Mouse (Mus musculus): Measurements from ENCODE around the gene Tenm4.
A peak's percentile ranks its signal among the peaks of the same experiment; 100 is the strongest.

The Tenm4 gene

GRCm38 (mm10) chr7:96242328-96243185, 71.5 kb downstream of the Tenm4 start:
- DNase-seq (ENCODE audit: low spot score in 2 of 2) = no peak

- no peak for DNase-seq (ENCODE audit: low spot score in 2 of 2)
Observed at GRCm38 (mm10) chr7:96244796-96245195, 73.8 kb downstream of the Tenm4 start.

DNA sequence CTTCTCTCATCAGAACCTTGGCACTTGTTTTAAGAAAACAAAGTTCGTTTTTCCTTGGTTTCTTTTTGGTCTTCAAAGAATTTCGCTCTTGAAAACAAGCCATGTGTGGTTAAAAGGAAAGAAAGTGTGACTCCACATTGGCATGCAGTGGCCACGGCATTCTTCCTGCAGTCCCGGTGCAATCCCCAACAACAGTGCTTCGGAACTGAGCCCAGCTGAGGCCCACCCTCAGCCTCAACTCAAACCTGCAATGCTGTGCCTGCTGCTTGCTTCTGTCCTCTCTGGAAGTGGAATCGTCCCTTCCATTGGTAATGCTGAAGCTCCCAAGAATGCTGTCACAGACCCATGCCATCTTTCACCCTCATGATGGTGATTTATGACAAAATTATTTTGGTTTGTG, 88.6 kb downstream of the Tenm4 start:
- no peak for DNase-seq (ENCODE audit: low spot score in 2 of 2)

DNA sequence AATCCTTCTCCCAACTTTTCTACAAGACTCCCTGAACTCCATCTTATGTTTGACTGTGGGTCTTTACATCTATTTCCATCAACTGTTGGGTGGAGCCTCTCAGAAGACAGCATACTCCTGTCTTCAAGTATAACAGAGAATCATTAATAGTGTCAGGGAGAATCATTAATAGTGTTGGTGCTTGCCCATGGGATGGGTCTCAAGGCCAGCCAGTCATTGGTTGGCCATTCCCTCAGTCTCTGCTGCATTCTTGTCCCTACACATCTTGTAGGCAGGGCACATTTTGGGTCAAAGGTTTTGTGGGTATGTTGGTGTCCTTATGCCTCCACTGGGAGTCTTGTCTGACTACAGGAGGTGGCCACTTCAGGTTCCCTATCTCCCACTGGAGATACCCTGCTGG, 91.1 kb downstream of the Tenm4 start:
- DNase-seq (ENCODE audit: low spot score in 2 of 2) = no peak

- no peak for DNase-seq (ENCODE audit: low spot score in 2 of 2)
Observed at GRCm38 (mm10) chr7:96265941-96266340, 94.9 kb downstream of the Tenm4 start.

DNA sequence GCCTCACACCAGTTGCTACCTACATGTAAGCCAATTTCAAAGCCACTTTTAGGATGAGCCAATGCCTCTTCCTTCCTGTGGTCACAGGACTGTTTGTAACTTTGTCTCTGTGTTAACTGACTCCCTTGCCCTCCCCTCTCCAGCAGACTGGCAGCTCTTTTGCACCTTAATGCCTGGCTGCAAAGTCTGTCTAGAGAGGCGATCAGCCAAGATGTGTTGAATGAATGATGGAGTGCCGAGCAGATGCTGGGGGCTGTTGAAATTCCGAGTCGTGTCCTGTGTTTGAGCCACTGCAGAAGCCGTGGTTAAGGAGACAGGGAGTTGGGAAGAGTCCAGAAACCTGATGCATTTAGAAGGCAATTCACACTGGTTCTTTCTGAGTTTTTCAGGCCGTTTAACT, 96.2 kb downstream of the Tenm4 start:
- no peak for DNase-seq (ENCODE audit: low spot score in 2 of 2)

DNA sequence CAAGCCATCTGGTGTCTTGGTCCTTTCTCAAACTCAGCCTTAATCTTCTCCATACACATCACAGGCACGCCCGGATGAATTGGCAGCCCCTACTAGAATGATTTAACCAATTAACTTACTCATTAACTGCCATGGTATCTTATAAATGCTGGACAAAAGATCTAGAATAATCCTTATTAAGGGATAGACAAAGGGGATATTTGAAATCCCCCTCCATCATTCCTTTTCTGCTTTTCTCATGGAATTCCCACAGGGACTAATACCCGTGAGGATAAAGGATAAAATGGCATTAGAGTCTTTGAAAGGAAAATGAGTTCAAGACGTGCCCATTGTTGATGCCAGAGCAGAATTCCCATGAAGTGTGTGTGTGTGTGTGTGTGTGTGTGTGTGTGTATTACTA, 99.6 kb downstream of the Tenm4 start:
- DNase-seq (ENCODE audit: low spot score in 2 of 2) = no peak

GRCm38 (mm10) chr7:96272068-96272467, 101.0 kb downstream of the Tenm4 start:
- DNase-seq (ENCODE audit: low spot score in 2 of 2) = no peak

- no peak for DNase-seq (ENCODE audit: low spot score in 2 of 2)
Observed at GRCm38 (mm10) chr7:96274486-96274885, 103.4 kb downstream of the Tenm4 start.

DNA sequence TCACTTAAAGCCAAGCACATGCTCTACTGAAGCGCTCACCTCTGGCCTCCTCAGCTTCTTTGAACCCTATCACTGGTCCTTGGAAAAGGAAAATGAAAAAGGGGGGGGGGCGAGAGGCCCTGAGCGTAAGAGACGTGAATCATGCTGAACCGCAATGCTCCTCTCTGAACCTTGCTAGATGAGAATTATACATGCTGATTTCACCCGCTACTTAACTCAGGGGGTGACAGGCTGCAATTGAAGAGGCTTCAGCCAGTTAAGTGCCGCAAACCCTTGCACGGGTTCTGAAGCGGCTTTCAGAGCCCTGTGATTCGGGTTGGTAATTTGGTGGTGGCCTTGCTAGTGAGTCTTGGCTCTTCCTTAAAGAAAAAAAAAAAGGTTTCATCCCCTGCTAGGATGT, 106.5 kb downstream of the Tenm4 start:
- no peak for DNase-seq (ENCODE audit: low spot score in 2 of 2)

DNA sequence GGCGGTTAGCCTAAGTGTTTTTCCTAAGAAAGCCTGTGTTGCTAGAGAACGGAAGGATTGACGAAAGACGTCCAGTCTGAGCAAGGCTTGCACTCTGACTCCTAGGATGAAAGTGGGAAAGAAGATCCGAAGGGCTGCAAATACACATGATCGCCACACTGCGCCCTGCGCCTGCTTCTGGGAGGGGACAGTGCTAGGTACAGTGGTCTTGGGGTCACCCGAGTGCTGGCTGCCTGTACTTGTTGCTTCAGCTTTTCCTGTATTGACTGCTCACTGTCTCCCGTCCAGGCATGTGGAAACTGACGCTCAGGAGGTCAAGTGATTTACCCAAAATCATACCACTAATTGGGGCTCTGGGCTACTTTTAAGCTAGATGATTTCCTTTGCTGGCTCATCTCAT, 107.3 kb downstream of the Tenm4 start:
- DNase-seq (ENCODE audit: low spot score in 2 of 2) = no peak

DNA sequence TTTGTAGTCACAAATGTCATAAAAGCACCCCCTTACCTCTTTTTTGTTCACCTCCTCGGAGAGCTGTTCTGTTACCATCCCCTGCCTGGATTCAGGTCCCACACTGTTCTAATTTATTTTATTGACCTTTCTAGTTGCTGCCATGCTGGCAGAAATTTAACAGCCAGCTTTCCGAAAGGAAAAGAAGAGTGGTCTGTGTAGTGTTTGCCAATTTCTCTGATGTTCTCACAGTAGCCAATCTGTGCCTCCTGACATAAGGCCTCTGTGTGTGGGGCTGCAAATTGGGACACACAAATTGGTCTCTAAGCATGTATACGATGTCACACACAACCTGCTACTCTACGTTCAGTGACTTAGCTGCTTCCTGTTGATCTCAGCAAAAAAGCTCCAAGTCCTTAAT, 109.7 kb downstream of the Tenm4 start:
- peak in 1 of 2 experiments; percentile 12 for DNase-seq (ENCODE audit: low spot score in 2 of 2)

GRCm38 (mm10) chr7:96290576-96290975, 119.5 kb downstream of the Tenm4 start:
- peak; percentile 30 to 66 for DNase-seq (ENCODE audit: low spot score in 2 of 2)

DNA sequence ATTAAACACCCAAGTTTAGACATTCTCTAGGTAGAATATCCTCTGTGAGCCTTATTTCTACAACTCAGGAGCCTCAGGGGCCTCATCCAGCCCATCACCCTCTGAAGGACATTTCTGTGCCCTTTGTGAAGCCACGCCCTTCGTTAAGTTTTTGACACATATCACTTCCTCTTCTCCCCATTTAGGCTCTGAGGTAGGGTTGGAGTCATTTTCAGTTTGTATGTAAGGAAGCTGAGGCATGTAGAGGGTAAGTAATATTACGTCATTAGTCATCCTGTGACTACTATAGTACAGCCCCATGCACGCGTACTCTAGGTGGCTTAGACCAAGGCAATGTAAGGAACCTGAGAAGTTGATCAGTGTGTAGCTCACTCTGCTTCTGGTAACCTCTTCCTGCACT, 124.9 kb downstream of the Tenm4 start:
- no peak for DNase-seq (ENCODE audit: low spot score in 2 of 2)

GRCm38 (mm10) chr7:96300826-96301397, 129.9 kb downstream of the Tenm4 start:
- no peak for DNase-seq (ENCODE audit: low spot score in 2 of 2)

DNA sequence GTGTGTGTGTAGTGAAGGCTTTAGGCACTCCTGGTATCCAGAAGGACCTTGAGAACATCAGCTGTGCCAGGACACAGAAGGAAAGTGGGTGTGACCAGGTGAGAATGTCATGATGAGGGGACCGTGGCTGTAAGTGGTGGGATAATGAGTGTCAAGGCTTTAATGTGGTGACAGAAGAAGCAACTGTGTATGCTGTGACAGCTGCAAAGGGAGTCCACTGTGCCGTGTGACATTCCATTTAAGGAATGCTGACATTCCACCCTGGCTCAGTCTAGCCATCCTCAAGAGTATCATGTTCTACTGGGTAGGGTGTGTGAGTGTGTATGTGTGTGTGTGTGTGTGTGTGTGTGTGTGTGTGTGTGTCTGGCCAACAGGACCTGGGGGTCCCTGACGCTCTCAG, 130.8 kb downstream of the Tenm4 start:
- DNase-seq (ENCODE audit: low spot score in 2 of 2) = no peak

DNA sequence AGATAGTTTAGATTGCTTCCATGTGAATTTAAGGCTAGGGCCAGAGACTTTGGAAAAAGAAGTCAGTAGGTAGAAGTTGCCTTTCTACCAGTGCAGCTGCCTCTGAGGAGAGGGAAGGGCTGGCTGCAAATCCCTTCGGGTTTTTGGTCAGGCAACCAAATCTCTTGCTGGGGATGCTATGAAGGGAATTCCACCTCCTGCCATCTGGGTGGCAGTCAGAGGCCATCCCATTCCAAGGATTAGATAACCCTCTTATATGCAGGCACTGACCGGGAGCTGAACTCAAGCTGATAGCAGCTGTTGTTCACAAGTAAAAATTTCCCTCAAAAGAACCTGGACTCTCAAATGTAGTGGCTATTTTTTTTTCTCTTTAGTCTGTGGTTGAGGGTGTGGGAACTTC, 132.9 kb downstream of the Tenm4 start:
- DNase-seq (ENCODE audit: low spot score in 2 of 2) = no peak

DNA sequence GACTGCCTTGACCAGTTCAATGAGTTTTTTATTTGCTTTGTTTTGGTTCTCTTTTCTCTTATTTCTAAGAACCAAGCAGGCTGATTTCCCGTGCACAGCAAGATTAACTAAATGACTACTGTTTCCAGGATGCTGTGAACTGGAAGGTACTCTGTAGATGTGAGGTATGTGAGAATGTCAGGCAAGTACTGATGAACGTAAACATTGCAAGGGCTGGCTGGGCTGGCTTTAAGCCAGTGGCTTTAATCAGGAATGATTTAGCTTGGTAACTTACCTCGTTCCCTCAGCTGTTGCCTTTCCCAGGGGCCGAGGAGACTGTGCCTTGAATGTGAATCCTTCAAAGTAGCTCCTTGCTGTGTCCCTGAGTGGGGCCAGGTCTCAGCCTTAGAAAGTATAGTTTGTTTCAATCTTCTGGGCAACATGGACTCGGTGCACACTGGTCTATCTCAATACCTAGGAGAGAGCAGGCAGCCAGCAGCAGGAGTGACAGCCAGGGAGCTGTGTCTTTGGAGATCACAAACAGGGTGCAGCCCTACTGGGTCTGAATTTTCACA, 134.4 kb downstream of the Tenm4 start:
- no peak for DNase-seq (ENCODE audit: low spot score in 2 of 2)

DNA sequence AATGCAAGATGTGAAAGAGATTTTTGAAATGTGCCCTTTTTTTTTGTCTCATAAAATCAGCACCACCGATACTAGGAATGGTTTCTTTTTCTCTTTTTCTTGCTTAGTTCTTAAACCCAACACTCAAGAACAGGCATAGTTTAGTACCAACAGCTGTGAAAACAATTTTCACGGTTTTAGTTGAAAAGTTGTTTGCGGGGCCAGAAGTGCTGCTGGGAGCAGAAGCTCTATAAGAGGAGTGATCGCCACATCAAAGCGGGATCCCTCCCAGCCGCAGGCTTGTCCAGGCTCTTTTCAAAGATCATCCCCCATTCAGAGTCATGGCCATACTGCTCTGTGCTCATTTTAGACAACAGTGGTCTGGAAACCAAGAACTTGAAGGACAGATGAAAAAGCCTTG, 137.1 kb downstream of the Tenm4 start:
- no peak for DNase-seq (ENCODE audit: low spot score in 2 of 2)

GRCm38 (mm10) chr7:96329343-96329742, 158.3 kb downstream of the Tenm4 start:
- no peak for DNase-seq (ENCODE audit: low spot score in 2 of 2)

- no peak for DNase-seq (ENCODE audit: low spot score in 2 of 2)
Observed at GRCm38 (mm10) chr7:96331186-96331585, 160.1 kb downstream of the Tenm4 start.

DNA sequence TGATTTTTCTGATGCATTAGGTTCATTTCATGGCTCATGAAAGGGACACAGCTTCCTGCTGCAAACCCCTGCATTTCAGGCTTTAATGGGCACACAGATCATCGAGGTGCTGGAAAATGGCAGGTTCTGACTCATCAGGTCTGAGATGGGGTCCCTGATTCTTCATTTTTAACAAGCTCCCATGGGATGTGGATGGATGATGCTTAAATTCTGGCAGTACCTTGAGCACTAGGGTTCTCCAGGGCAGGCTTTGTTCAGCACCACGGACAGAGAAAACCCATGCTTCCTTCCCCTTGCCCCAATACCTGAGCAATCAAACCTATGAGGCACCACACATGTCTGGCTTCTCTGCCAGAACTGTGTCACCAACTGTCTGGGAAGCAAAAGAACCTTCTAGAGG, 163.3 kb downstream of the Tenm4 start:
- no peak for DNase-seq (ENCODE audit: low spot score in 2 of 2)

DNA sequence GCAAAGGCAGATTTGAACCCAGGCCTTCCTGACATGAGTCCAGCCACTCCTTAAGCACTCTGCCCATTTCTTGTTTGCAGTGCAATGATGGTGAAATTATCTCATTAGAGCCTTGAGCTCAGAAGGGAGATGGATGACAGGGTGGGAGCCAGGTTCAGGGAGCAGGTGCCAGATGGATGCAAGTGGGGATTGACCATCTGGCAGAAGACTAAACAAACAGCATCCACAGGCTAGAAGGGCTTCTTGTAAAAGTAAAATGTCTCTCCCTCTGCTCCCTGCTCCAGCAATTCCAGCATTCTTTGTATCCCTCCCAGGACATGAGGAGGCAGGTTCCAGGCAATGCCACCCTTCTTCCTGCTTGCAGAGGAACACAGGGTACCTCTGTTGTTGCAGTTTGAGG, 165.3 kb downstream of the Tenm4 start:
- no peak for DNase-seq (ENCODE audit: low spot score in 2 of 2)

Measured in frontal cortex, postnatal 36 days (tissue).